Mouse (Mus musculus) skeletal muscle tissue, adult 2 months (tissue): ENCODE measurements around the gene Slc22a18.

Experiments
- DNase-seq: peaks from one replicate; pipeline ENCODE4 v3.0.0-alpha.2; 2012; ENCODE audit warnings: low read depth, low spot score

Gene Slc22a18

DNA sequence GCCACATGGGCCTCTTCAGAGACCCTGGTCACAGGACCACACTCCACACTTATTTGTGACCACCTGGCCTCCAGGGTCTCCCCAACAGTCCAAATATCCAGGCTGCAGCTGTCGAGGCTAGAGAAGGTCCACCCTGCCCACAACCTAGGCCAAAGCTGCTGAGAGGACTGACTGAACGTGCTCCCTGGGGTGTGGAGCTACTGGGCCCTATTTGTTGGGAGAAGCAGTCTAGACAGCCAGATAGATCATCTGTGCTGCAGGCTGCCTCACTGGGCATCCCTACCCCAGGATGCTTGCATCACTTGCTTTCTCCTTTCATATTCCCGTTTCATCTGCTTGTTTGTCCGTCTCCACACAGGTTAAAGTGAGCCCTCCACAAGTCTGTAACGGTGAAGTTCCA lies 11.0 kb upstream of the Slc22a18 start:
- DNase-seq, result no peak

DNA sequence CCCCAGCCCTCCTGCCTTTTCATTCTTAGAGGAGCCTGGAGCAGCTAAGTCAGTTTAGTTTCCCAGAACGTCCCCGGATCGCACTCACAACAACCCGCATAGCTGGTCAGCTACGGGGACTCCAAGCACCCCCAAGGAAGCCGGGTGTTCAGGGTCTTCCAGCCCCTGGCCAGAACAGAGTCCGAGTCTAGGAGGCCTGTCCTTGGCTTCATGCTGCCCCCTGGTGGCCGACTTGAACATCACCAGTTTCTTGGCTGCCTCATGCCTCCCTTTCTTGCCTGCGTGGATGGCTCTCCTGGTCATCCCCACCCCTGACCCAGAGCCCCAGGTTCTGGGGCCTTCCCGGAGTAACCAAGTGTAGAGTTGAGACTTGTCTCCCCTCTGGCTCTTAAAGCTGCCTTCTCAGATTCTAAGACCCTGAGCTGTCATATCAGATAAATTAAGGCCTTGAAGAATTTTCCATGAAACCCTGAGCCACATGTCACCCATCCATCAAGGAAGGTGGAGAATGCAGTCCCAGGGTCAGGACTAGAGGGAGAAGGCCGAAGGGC lies 9.6 kb upstream of the Slc22a18 start:
- DNase-seq, result peak; percentile 68

DNA sequence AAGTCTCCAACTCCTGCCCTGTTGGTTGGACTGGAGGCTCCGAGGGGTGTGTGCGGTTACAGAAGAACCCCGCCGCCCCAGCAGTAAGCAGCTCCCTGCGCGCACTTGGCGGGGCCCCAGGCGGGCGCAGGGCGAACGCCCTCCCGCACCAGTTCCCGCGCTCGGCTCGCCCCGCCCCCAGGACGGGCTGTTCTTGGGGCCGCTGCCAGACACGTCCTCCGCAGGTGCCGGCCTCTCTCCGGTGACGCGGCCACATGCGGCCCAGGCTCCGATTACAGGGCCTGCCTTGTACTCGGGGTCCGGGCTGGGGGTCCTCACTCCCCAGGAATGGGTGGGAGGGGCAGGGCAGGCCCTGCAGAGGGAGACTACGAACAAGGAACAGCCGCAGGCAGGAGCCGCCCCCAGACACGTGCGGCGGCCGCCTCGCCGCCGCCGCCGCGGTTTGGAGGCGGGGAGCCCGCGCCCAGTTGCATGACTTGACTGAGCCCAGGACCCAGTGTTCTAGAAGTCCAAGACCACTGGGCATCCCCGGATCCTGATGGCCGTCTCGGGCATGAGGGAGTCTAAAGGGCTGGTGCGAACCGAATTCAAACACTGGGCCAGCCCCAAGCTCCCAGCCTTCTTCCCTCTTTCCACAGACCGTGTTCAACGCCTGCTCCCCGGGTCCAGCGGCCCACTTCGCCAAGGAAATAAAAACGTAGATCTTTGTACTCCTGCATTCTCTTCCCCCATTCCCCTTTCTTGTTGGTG lies 8.6 kb upstream of the Slc22a18 start:
- DNase-seq, result no peak

DNA sequence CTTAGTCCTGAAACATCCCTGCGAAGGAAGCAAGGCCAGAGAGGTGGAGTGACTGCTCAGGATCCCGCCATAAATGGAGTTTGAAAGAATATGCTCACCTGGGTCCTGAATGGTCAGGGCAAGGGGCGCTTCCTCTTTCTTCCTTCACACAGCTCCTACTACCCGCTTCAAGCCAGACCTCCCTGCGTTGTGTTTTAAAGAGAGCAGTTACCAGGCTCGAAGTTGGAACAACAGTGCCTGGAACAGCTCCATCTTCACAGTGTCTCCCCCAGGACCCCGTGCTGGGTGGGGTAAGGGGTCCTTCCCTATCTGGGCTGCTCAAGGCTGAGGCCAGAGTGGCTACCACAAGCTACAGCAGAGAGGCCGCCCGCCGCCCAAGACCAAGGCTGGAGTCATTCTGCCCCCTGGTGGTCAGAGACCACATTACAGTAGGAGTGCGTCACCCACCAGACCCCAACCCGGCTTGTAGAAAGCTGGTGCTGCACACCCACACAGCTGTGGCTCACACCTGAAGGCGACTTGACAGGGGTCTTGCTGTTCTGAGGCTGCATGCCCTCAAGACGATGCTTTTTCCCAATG lies 7.3 kb upstream of the Slc22a18 start:
- DNase-seq, result peak; percentile 51

DNA sequence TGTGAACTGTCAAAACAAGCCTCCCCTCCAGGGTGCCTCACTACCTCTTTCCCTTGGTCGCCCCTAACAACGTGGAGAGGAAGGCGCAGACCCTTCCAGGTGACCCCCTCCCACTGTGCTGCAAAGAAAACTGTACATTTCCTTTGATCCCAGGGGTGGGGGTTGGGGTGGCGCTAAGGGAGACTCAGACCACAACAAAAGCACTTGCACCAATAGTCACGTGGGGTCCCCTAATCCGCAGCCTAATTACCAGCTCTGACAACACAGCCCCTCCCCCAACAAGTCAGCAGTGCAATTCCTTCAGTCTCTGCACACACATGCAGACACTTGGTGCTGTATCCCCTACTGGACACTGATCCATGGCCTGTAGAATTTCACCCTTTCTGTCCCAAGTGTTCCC lies 5.8 kb upstream of the Slc22a18 start:
- no peak for DNase-seq

DNA sequence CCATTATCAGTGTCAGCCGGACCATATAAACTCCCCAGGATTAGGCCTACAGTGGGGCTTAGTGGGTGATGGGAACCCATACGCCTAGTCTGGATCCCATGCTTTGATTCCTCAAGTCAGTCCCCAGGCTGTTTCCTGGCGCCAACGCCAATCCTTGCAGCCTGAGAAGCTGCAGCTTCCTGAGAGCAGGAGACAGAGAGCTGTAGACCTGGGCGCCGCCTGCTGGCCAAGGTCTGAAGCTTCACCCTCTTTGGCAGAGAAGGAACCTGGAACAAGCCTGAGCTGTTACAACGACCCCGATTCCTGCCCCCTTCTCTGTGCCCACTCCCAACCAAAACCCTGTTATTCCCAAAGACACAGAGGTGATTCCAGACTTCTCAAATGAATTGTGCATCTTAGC lies 3.6 kb upstream of the Slc22a18 start:
- DNase-seq, result peak; percentile 43

DNA sequence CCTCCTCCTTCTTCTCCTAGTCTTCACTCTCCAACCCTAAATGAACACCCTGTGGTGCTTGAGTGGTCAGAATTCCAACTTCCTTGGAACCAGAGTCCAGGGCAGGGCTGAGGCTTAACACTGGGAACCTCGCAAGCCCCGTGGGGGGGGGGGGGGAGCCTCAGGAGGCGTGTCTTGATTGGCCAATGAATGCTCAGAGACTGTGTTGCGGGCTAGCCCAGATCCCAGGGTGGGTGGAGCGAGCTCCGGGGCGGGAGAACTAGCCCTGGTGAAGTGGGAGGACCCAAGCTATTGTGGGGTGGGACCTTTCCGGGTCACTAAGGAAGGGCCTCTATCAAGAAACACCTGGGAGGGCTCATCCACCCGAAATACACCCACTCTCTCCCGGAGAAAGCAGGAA lies 1.3 kb downstream of the Slc22a18 start:
- no peak for DNase-seq

DNA sequence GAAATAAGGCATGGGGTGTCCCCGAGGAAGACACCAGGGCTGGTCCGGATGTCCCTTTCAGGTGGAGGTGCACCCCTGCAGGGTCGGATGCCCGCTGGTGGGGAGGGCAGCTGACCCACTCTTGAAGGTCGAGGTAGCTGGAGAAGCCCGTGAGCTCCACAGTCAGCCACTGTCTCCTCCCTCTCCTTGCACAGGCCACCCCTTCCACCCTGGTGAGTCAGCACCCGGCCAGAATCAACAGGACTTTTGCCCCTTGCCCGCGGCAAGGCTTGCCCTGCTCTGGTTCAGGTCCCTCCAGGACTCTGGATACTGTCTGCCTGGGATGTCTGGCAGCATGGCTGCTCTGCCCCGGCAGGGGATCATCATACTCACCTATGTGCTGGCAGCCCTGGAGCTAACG lies 2.3 kb downstream of the Slc22a18 start:
- DNase-seq, result no peak

DNA sequence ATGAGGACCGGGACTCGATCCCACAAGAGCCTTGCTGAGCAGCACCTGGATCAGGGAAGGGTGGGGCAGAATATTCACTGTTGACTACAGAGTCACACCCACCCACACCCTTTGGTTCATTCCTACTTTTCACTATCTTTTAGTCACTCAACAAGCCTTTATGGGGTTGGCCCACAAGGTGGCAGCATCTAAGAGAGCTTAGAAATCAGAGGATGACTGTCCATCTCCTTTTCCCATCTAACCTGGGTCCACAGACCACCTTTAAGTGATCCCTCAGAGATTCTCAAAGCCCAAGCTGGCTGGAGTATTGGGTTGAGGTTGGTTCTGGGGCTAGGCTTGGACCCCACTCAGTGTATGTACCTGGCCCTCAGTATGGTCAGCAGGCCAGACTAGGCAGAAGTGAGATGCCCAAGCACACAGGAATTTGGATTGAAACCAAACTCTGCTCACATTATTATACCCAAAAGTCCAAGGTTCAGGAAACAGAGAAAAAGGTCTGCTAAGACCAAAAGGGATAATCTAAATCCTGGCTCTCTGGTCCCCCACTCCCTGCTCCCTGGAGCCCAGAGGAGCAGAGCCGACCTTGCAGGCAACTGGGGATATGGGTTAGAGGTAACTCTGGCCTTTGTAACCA lies 3.3 kb downstream of the Slc22a18 start:
- DNase-seq, result no peak

DNA sequence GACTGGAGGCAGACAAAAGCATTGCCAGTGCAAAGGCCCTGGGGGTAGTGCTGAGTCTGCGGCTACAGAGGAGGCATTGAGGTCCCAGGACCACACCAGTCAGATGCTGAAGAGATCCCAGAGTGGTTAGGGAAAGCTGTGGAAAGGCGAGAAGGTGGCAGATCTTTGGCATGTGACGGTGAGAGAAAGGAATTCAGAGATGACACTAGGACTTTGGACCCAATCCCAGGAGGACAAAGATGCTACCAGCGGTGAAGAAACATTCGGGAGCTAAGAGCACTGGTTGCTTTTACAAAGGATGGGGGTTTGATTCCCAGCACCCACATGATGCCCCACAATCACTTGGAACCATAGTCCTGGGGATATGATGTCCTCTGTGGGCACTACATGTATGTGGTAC lies 4.3 kb downstream of the Slc22a18 start:
- no peak for DNase-seq

DNA sequence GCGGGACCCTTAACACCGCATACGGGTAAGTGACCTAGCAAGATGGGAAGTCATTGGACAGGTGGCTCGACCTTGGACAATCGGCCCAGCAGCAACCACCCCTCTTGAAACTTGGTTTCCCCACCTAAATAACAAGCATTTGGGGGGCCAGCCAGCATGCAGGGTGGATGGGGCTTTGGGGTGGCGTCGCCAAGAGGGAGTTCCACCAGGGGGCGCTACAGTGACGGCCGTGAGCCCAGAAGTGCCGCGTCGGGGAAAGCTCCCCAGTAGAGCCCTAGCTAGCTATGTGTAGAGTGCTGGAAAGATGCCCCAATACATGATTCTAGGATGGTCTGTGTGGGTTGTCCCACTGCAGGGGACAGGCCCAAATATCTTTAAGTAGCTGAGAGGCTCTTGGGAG lies 7.0 kb downstream of the Slc22a18 start:
- DNase-seq, result peak; percentile 36

DNA sequence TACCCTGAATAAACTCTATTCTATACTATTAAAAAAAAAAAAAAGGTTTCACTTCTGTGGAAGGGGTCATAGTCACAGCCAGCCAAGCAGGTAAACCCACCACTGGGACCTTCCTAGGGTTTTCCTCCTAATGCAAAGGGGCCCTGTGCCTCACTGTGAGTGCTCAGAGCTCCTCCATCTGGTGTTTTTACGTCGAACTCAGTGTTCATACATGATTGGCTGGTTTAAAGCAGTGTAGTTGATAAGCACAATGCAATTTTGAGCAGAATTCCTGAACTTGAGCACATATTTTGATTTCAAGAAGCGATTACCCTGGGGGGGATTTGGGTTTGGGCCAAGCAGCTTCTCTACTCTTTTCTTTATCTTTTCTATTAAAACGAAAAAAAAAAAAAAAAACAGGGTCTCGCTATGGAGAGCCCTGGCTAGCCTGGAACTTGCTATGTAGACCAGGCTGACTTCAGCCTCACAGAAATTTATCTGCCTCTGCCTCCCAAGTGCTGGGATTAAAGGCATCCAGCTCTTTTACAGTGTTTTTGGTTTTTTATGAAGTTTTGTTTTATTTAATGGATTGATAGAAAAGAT lies 8.4 kb downstream of the Slc22a18 start:
- no peak for DNase-seq

DNA sequence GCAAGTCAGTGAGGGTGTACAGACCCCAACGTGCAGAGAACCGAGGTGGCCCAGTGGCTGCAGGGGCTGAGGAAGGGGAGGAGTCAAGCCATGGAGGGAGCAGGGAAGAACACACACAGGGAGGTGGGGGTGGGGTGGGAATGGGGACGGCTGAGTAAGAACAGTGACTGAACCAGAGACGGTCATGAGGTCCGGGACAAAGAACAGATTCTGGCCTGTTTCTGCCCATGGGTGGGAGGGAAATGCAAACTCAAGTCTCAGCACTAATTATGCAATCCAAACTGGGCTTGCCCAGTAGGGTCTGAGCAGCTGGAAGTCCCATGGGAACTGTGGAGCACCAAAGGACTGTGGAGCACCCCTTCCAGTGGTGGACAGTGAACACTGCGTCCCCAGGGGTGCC lies 9.0 kb downstream of the Slc22a18 start:
- no peak for DNase-seq

DNA sequence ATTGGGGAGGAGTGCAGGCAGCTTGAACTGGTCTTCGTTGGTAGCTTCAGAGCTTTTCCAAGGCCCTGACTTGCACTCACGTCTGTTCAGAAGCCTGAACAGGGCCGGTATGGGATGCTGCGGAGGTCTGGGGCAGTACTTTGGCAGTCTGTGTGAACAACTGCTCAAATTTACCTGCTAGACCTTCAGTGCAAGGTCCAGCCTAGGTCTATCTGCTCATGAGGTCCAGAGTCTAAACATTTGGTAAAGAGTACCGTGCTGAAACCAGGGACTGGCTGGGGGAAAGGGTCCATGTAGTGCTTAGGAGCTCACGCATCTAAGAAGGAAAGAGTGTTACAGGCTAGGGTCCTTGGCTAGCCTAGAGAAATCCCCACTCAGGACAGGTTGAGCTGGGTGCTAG lies 16.2 kb downstream of the Slc22a18 start:
- DNase-seq, result no peak

DNA sequence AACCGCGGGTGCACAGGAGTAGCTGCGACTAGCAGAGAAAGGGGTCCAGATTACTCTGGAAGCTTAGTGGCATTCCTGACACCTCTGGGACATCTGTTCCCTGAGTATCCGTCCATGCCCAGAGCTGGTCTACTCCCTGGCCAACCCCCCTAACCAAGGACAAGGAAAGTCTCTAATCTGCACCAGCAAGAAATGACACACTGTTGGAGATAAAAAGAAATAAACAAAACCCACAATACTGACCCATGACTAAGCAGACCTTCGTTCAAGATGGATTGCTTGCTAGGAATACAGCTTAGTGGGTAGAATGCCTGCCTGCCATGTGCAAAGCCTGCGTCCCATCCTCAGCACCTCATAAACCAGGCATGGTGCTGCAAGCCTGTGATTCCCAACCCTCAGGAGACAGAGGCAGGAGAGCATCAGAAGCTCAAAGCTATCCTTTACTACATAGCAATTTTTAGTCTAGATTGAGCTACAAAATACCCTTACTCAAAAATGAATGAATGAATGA lies 20.1 kb downstream of the Slc22a18 start:
- DNase-seq, result no peak

DNA sequence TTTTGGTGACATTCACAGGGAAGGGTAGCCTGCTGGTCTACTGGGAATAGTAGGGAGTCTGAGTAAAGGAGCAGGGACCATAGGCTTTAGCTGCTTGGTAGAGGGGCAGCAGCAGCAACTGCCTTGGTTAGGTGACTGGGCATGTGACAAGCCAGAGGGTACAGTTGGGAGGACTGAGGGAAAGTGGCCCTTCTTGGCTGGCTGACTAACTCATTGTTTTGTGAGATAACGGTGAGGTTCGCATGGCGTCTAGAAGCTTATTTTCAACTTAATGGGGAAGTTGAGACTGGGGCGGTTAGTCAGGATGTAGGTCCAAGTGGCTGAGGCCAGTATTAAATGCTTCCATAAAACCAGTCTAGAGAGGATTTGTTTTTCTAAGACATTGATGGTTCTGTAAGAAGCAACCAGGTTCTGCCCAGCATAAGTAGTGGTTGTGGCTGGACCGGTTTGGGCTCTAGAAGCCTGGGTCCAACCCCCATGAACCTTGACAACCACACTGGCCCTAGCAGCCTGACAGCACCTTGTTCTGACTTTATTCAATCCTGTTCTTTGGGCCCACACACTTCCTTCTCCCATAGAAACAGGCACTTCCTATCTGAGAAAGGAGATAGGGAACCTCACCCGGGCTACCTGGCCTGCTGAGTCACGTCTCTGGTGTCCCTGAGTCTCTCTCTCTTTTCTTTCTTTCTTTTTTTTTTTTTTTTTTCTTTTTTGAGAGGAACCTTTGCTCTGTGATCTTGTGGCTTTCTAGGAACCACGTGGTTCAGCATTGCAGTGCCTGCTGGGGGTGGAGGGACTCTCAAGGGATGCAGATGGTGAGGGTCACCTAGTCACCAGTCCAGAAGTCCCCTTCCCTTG lies 21.8 kb downstream of the Slc22a18 start:
- DNase-seq, result no peak

DNA sequence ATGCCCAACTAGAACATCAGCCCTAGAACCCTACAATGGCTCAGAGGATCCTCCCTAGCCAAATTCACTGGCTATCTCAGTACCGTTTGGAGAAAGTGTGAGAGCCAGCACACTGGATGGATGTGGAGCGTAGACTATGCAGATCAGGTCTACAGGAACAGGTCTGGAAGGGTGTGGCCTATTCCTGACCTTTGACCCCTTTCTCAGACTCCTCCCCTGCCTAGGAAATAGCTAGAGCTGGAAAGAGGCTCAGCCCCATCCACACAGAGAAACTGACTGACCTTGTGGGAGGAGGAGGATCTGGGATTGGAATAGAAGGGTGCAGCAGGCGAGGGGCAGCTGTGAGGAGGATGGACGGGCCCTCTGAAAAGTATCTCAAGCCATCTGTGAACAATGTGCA lies 25.0 kb downstream of the Slc22a18 start:
- no peak for DNase-seq

DNA sequence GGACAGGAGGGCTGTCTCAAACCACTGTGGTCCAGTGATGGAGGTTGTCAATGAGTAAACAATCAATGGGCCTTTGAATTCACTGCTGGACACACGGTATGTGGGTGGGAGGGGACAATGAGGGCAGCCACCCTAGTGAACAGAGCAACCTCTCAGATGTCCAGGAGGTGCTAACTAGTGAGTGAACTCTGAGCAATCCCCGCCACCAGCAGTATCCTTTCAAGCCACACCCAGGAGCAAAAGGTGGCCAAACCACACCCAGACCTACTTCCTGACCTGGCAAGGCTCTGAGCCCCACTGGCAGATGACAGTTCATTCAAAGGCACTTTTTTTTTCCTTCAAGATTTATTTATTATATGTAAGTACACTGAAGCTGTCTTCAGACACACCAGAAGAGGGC lies 27.4 kb downstream of the Slc22a18 start:
- no peak for DNase-seq

DNA sequence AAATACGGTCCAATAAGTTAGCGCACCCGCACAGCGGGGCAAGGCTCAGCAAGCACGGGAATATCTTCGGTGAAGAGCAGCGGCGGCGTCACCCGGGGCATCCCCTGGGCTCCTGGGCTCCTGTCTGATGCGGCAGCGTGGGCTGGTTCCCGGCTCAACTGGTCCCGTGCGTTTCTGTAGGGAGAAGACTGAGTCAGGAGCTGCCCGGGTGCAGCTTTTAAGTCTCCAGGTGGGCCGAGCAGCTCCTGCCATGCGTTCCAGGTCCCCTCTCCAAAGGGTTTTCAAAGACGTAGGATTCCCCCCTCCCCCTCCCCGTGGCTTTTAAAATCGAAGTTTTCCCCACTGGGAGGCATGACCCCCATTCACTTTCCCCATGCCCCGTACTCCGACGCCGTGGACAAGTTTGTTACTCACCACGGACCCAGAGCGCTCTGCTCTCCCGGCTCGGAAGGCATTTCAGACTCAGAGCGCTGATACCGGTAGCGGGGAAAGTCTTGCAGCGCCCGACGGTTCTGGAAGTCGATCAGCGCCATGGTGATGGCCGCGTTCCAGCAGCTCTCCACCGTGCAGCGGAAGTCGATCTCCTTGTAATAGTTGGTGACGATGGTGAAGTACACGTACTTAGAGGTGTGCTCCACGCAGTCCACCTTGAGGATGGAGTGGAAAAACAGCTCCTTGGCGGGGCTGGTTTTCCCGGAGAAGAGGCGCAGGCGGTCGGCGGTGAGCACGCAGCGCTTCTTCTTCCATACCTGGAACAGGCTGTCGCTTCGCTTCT lies 28.3 kb downstream of the Slc22a18 start:
- DNase-seq, result no peak

DNA sequence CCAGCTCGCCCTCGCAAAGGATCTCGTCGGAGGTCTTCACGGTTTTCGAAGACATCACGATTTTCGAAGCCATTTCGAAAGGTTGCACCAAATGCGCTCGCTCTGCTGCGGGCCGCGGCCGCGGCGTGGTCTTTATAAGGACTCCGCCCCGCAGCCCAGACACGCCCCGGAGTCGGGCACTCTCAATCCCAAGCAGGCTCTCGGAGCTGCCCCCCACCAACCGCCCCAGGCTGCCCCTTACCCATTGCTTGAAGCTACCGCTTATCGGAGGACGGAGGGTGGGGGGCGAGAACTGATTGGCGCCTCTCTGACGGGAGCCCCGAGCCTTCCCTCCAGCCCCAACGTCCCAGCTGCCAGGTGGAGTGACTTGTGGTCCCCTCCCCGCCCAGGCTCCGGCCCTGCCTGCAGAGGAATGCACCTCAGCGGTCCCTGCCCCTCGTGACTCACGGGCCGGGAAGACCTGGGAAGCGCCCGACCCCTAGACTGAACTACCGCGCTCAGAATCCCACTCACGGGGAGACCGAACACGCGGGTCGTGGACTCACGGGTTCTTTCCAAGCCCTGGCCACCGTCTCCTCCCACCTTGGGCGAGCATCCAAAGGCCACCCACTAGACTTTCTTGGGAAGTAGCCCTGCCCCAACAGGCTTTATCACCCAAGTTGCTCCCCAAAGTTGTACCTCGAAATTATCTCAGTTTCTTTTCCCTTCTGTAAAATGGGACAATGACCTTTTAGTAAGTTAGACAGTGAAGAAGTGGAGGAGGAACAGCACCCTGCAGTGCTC lies 29.1 kb downstream of the Slc22a18 start, which contains the start of gene Phlda2:
Gene Phlda2, minus strand, starts transcription at position 733 of the 783 bp plus-strand sequence.
- DNase-seq, result no peak
